Mouse (Mus musculus) cerebellum, adult 2 months (tissue): ENCODE measurements at regions not wholly inside any gene's neighbourhood (a gene's known extent, or its start where the extent isn't known, plus 50 kb on each side); places are given as distances from the start of the nearest gene placed in this dataset.

ENCODE experiments used
- CTCF ChIP-seq: fragments of 200-500 bp; IDR thresholded peaks from 2 replicates; pipeline ENCODE4 v1.5.1; 2011; ENCODE audit warnings: low read depth, mild to moderate bottlenecking, control low read depth, low read length, moderate library complexity, borderline replicate concordance; ENCODE audit not compliant: insufficient read depth
- POLR2A ChIP-seq: fragments of 200-500 bp; IDR thresholded peaks from 2 replicates; pipeline ENCODE4 v1.6.1; 2011; ENCODE audit warnings: low read length, control low read depth, borderline replicate concordance; ENCODE audit not compliant: insufficient read depth

GRCm38 (mm10) chr16:66602211-66602610 lies 787.2 kb downstream of the Vgll3 start:
- TF ChIP-seq CTCF (no peak), POLR2A (no peak)
